Mouse (Mus musculus): ENCODE data around the gene Gpr183.

Gpr183 gene

GRCm38 (mm10) chr14:121930731-121931383 lies 34.1 kb downstream of the Gpr183 start:
- DNase-seq (ENCODE audit: low spot score) = no peak

GRCm38 (mm10) chr14:121929243-121929951 lies 35.6 kb downstream of the Gpr183 start:
- no peak for DNase-seq (ENCODE audit: low spot score)

- DNase-seq (ENCODE audit: low spot score) = peak; percentile 65
These were observed 36.4 kb downstream of the Gpr183 start for GRCm38 (mm10) chr14:121928375-121929137.

- no peak for DNase-seq (ENCODE audit: low spot score)
These were observed 37.5 kb downstream of the Gpr183 start for GRCm38 (mm10) chr14:121927451-121927850.

GRCm38 (mm10) chr14:121926901-121927300 lies 38.1 kb downstream of the Gpr183 start:
- no peak for DNase-seq (ENCODE audit: low spot score)

GRCm38 (mm10) chr14:121924876-121925275 lies 40.1 kb downstream of the Gpr183 start:
- no peak for DNase-seq (ENCODE audit: low spot score)

- no peak for DNase-seq (ENCODE audit: low spot score)
These were observed 42.3 kb downstream of the Gpr183 start for GRCm38 (mm10) chr14:121922731-121923130.

- DNase-seq (ENCODE audit: low spot score) = no peak
These were observed 43.0 kb downstream of the Gpr183 start for GRCm38 (mm10) chr14:121922016-121922415.

- no peak for DNase-seq (ENCODE audit: low spot score)
These were observed 44.4 kb downstream of the Gpr183 start for GRCm38 (mm10) chr14:121920511-121921124.

GRCm38 (mm10) chr14:121919752-121920151 lies 45.2 kb downstream of the Gpr183 start:
- DNase-seq (ENCODE audit: low spot score) = no peak

GRCm38 (mm10) chr14:121918266-121918665 lies 46.7 kb downstream of the Gpr183 start:
- no peak for DNase-seq (ENCODE audit: low spot score)

GRCm38 (mm10) chr14:121916311-121917094 lies 48.5 kb downstream of the Gpr183 start:
- no peak for DNase-seq (ENCODE audit: low spot score)

GRCm38 (mm10) chr14:121915621-121916020 lies 49.4 kb downstream of the Gpr183 start, which contains the start of gene Gpr18:
Gene Gpr18 (minus strand): TSS chr14:121915781.
- no peak for DNase-seq (ENCODE audit: low spot score)

GRCm38 (mm10) chr14:121915143-121915542 lies 49.9 kb downstream of the Gpr183 start:
- DNase-seq (ENCODE audit: low spot score) = no peak

GRCm38 (mm10) chr14:121912501-121912900 lies 52.5 kb downstream of the Gpr183 start:
- no peak for DNase-seq (ENCODE audit: low spot score)

- no peak for DNase-seq (ENCODE audit: low spot score)
These were observed 55.1 kb downstream of the Gpr183 start for GRCm38 (mm10) chr14:121909868-121910267.

- DNase-seq (ENCODE audit: low spot score) = no peak
These were observed 57.9 kb downstream of the Gpr183 start for GRCm38 (mm10) chr14:121906992-121907681.

GRCm38 (mm10) chr14:121906341-121906991 lies 58.5 kb downstream of the Gpr183 start:
- no peak for DNase-seq (ENCODE audit: low spot score)

GRCm38 (mm10) chr14:121904754-121905153 lies 60.2 kb downstream of the Gpr183 start:
- DNase-seq (ENCODE audit: low spot score) = no peak

GRCm38 (mm10) chr14:121903381-121903876 lies 61.6 kb downstream of the Gpr183 start:
- no peak for DNase-seq (ENCODE audit: low spot score)
